Mouse (Mus musculus) right cerebral cortex, postnatal 25 days (tissue): ENCODE measurements around the gene Rassf3.

ENCODE experiments used
- DNase-seq: peaks from one replicate; pipeline ENCODE4 v3.0.0; 2022

Gene Rassf3

GRCm38 (mm10) chr10:121488623-121489299, 12.6 kb upstream of the Rassf3 start:
- DNase-seq = no peak

GRCm38 (mm10) chr10:121487716-121488115, 11.6 kb upstream of the Rassf3 start:
- no peak for DNase-seq

GRCm38 (mm10) chr10:121486350-121486749, 10.2 kb upstream of the Rassf3 start:
- DNase-seq = no peak

- DNase-seq = no peak
These were observed 7.2 kb upstream of the Rassf3 start for GRCm38 (mm10) chr10:121483364-121483763.

GRCm38 (mm10) chr10:121481141-121481540, 5.0 kb upstream of the Rassf3 start:
- DNase-seq = no peak

GRCm38 (mm10) chr10:121479987-121480386, 3.8 kb upstream of the Rassf3 start:
- no peak for DNase-seq

GRCm38 (mm10) chr10:121477433-121477832, 1.3 kb upstream of the Rassf3 start:
- DNase-seq = no peak

GRCm38 (mm10) chr10:121476968-121477337, 806 bp upstream of the Rassf3 start:
- no peak for DNase-seq

GRCm38 (mm10) chr10:121475672-121476146, 438 bp downstream of the Rassf3 start:
- DNase-seq = no peak

GRCm38 (mm10) chr10:121475101-121475671, 961 bp downstream of the Rassf3 start:
- DNase-seq = no peak

GRCm38 (mm10) chr10:121474288-121474687, 1.9 kb downstream of the Rassf3 start:
- DNase-seq = no peak

- DNase-seq = no peak
These were observed 2.4 kb downstream of the Rassf3 start for GRCm38 (mm10) chr10:121473723-121474215.

GRCm38 (mm10) chr10:121472593-121473217, 3.4 kb downstream of the Rassf3 start:
- peak; percentile 56 for DNase-seq

GRCm38 (mm10) chr10:121471570-121472197, 4.5 kb downstream of the Rassf3 start:
- no peak for DNase-seq

- no peak for DNase-seq
These were observed 6.5 kb downstream of the Rassf3 start for GRCm38 (mm10) chr10:121469625-121470024.

- no peak for DNase-seq
These were observed 7.2 kb downstream of the Rassf3 start for GRCm38 (mm10) chr10:121468985-121469384.

- DNase-seq = no peak
These were observed 7.9 kb downstream of the Rassf3 start for GRCm38 (mm10) chr10:121468261-121468660.

GRCm38 (mm10) chr10:121467792-121468191, 8.4 kb downstream of the Rassf3 start:
- no peak for DNase-seq

- no peak for DNase-seq
These were observed 9.1 kb downstream of the Rassf3 start for GRCm38 (mm10) chr10:121467016-121467415.

GRCm38 (mm10) chr10:121465033-121465432, 11.1 kb downstream of the Rassf3 start:
- DNase-seq = no peak

GRCm38 (mm10) chr10:121462162-121462881, 13.8 kb downstream of the Rassf3 start:
- no peak for DNase-seq

GRCm38 (mm10) chr10:121461404-121462161, 14.6 kb downstream of the Rassf3 start:
- DNase-seq = no peak
